Mouse (Mus musculus) embryonic fibroblast, embryonic 13.5 days (primary cell): ENCODE measurements around the gene Lingo1.

Experiments used
- CTCF ChIP-seq: IDR thresholded peaks from 2 replicates; pipeline ENCODE4 v1.5.1; 2011; ENCODE audit warnings: mild to moderate bottlenecking, control low read depth, low read length, moderate library complexity, borderline replicate concordance; ENCODE audit not compliant: insufficient read depth
- POLR2A ChIP-seq: IDR thresholded peaks from 2 replicates; pipeline ENCODE4 v1.6.1; 2011; ENCODE audit warnings: low read depth, mild to moderate bottlenecking, control low read depth, low read length, moderate library complexity

DNA sequence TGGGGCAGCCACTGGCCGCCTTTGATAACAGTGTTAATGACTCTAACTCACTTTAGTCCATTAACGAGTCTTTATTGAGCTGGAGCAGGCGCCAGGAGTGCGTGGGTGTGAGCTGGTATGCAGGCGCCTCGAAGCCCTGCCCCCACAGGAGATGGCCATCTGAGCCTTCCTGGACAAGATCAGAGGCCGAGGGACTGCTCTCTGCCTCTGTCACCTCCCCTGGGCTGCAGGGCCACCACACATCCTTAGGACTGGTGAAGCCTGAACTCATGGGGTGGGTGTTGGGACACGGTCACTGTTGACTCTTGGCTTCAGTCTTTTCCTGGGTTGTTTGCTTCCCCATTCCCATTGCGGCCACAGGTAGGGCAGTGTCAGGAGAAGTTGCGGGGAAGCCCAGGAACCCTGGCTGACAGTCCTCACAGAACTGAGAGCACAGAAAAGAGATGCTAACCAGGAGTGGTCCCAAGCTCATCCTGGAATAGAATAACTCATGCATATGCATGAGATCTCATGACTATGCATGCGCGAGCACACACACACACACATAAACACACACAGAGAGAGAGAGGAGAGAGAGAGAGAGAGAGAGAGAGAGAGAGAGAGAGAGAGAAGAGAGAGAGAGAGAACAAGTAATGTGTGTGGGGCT lies 191.3 kb downstream of the Lingo1 start:
- TF ChIP-seq CTCF, result no peak
- TF ChIP-seq POLR2A, result no peak
